Mouse (Mus musculus) G1E-ER4 (cell line): ENCODE results near the gene Kcnd2. TPM values are rescaled to one million over a fixed set of nuclear protein-coding genes. Genes with fewer than 3 reads are reported as not detected.

Source experiments
- GATA1 ChIP-seq: IDR thresholded peaks from one replicate; pipeline ENCODE4 v1.8.0; 2012; ENCODE audit warnings: low read length, inconsistent platforms
- polyA plus RNA-seq: library from polyadenylated mRNA; stranded (reverse); fragments of >175 nt; gene quantifications from 2 replicates; pipeline ENCODE4 v1.2.3, GENCODE M21; 2012

Kcnd2 gene
- polyA plus RNA-seq, 1 experiment, result not detected

DNA sequence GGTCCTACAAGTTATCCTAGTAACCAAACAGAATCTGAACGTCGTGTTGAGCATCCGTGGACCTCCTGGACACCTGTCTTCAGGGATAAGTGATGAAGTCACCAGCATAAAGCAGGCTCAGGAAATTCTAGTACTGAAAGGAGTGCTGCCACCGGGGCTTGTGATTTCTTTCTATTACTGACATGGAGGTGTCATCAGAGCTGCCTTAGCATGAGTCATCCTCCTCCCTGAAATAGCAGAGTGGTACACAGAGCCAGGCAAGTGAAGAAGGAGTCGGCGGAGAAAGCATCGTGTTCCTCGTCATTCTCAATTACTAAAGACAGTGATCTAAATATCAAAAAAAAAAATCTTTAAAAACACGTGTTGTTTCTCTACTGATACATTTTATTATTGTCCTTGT is 336.2 kb downstream of the Kcnd2 start:
- TF ChIP-seq GATA1, result no peak

DNA sequence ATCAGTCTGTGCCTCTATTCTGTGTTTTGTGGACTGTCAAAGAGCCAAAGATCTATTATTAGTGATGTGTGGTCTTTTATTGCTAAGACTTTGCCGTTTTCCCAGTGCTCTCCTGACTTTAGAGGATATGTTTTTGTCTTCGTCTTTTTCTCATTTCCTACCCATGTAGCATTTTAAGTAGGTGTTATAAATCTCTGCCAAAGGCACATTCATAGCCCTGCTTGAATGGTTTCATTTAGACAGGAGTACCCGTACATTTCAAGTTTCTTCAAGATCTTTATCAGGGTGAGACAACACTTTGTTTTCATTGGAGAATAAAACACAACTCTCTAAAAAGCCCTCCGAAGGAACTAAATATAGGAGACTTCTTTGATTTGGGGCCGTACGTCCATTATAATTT is 355.7 kb downstream of the Kcnd2 start:
- no peak for TF ChIP-seq GATA1

DNA sequence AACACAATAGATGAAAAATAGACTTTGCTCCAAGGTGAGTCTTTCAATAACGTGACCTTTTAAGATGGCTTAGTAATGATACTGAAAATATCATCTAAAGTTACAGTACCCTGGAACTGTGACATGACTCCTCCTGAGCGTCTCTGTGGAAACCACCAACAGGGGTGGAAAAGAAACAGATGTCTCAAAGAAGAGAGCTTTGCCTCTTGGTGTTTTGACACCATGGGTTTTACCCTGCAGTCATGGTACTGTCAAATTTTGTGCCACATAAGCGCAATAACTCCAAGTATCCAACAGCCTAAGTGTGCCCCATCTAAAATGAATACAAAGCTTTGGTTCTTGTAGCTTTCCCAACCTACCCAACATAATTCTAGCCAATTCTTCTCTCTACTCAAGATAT is 374.9 kb downstream of the Kcnd2 start:
- no peak for TF ChIP-seq GATA1

DNA sequence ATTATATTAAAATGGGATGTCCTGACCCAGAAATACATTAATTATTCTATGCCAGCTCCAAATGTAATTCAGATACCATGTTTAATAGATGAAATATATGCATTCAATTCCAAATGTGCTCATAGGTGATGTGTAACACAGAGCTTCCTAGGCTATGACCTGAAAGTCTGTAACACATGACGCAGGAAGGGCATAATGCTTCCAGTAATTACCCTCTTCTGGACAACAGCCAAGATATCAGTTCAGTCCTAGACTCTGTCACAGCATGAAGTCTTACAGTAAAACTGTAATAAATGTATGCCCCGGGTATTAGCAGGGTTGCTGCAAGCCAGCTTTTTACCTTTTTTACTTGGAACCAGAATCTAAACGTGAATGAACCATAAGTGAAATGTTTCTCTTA is 382.1 kb downstream of the Kcnd2 start:
- TF ChIP-seq GATA1, result no peak

DNA sequence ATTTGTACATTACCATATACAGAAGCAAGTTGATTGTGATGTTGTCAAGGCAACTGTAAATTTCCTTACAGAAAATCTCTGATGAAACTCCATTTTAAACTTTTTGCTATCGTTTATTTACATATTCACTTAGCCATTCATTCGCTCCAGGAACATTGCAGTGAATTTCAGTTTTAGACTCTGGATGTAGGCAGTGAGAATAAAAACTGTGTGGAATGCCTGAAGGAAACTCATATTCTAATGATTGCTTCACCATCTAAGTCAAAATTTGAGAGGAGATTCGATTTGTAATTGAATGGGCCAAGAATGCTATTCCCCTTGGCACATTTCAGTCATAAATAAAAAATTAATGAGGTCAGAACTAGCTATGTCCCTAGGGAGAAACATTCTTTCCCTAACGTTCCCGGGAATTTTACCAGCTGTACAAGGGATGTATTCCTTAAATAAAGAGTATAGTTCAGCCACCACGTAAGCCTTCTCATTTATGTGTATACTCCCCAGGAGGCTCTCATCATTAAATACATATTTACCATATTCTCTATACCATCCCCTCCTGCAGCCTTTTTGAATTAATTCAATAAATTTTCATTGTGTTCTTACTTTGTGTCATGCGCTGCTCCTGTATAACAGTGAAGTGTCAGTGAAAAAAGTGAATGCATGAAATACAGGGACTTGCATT is 394.2 kb downstream of the Kcnd2 start:
- no peak for TF ChIP-seq GATA1

DNA sequence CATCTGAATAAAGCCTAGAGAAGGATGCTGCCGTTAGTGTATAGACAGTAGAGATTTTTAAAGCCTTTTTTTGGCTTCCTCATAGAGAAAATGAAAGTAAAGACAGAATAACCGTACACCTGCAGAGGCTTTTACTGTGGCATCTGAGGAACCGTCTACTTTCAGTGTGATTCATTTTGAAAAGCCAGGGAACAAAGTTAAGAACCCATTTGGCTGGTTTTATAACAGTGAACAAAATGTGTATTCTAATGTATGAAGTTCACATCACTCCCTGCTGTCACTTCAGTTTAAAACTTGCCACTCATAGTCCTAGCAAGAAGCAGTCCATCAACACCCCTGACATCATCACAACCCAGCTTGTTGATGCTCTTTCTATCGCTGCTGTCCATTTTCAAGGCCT is 414.7 kb downstream of the Kcnd2 start:
- TF ChIP-seq GATA1, result no peak

DNA sequence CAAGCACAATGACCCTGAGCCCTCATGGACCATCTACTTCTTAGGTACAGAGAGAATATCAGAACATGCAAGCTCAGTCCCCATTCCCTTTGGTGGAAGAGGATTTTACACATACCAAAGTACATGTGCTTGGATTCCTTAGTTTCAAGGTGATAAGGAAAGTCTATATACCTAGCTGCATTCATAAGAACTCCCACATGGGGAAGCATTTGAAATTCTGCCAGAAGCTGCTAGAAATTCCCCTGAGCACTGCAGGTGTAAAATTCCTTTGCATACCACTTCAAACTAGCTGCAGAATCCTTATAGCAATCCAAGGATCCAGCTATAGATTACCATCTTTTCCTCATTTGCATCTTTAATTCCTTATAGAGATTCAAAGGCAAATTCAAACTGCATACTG is 440.4 kb downstream of the Kcnd2 start:
- no peak for TF ChIP-seq GATA1

DNA sequence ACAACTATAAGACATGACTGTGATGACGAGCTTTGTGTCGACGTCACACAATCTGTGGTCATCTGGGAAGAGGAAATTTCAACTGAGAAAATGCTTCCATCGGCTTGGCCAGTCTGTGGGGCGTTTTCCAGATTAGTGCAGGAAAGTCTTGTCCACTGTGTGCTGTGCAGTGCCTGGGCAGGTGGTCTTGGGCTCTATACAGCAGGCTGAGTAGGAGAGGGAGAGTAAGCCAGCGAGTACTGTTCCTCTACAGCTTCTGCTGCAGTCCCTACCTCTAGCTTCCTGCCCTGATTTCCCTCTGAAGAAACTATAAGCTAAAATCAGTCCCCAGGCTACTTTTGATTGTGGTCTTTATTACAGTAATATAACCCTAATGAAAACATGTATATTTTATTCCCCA is 448.8 kb downstream of the Kcnd2 start:
- TF ChIP-seq GATA1, result no peak

DNA sequence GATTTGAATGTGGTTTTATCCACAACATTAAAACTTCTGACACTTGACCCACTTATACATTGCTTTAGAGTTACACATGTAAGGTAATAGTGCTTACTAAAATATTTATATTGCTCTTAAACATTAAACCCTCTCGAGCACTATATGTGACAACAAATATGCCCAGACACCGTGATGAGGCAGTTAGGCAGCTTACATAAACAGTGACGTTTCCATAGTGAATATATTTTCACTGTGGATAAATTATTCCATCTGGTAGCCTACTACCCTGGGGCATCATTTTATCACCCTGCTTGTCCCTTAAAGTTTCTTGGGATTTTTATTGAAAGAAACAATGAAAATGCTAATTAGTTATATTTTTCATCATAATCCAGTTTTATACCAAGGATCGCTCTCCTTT is 449.3 kb downstream of the Kcnd2 start:
- no peak for TF ChIP-seq GATA1

DNA sequence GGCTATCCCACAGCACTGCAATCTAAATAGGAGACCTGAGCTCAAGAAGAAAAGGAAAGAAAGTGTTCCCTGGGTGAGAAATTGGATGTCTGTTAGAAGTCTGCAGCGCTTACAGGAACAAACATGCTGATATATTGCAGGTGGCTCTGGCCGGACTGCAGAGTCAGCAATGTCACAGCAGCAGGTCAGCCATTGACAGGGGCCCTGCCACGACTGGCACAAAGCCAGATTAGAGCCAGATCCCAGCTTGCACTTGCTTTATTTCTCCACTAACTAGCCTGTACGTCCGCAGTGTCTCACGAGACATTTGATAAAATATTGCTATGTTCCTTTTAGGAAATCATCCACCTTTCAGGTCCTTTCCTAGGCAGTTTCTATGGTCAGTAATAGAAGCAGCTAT is 468.9 kb downstream of the Kcnd2 start:
- TF ChIP-seq GATA1, result no peak

DNA sequence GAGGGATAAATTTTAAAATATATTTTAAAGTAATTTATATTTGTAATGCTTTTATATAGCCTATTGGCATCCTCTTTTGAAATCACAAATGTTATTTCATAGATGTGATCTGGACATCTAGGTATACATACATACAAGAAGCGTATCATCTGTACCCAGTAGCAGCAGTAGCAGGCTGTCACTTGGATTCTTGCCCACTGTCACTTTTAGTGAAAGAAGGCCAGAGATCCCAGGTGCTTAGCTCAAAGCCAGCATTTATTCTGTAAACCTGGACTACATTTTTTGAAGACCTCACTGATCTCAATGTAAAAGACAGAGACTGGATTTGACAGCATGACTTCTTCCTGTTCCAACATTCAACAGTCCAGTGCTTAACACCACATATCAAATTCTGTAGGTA is 471.1 kb downstream of the Kcnd2 start:
- no peak for TF ChIP-seq GATA1

DNA sequence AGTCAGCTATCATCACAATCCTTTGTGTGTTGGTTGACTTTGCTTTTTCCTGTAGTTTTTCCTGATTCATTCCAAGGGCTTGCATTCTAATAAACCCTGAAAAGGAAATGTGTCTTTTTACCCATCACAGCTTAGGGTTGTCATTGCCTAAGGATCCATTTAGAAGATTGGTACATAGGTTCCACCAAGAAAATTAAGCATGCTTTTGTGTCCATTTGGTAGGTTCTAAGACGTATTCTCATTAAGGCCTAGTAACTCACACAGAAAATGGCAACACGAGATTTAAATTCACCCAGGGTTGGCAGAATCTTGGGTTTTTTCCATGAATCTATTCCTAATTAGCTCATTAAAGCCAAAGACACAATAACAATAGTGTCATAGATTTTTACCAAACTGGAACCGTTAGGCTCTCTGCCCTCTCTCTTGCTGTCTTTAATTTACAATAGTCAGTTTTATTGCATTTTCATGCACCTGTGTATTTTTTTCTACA is 477.6 kb downstream of the Kcnd2 start:
- no peak for TF ChIP-seq GATA1

DNA sequence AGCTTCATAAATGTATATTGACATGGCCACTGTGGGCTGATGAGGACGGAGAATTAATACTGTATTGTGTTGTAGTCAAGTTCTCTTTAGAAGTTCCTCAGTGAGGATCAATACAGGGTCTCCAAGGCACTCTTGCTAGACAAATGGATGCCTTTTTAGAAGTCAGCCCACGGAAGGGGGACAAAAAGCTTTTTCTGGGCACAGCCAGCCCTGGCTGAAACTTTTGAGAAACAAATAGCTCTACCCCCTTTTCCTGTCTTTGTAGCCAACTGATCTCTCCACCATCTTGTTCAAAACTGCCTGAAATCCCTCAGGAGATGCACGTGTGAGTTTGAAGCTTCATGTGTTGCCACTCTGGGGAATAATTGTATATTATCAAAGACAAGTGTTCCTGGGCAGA is 482.3 kb downstream of the Kcnd2 start:
- no peak for TF ChIP-seq GATA1

DNA sequence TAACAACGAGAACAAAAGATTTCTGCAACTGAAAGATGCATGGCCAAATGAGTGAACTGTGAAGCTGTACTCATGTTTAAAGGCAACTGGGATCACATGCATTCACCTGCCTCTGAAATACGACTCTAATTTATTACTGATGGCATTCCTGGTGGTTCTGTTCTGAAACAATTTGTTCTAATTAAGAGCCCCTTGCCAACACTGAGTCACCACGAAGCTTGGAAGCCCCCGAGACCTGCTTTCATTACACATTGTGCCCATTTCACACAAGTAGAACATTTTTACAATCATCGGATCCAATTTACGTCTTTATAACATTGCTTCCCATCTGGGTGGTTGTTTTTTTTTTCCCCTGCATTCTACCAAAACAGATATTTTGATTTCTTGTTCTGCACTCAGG is 485.8 kb downstream of the Kcnd2 start:
- TF ChIP-seq GATA1, result no peak

DNA sequence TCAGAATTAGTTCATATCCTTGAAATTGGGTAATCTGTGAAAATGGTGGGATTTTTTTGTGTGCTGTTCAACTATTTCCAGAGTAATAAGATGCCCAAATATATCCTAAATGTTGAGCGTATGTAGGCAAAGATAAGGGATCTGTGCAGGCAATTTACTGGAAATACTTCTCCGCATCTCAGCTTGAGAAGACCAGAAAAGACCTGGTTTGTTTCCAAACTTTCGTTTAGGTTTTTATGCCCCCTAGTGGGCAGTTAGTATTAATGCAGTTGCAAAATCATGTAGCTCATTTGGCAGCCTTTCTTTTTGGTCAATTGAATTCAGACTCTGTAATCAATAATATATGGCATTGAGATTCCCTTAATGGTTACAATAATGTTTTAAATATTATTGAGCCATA is 493.9 kb downstream of the Kcnd2 start:
- TF ChIP-seq GATA1, result no peak

DNA sequence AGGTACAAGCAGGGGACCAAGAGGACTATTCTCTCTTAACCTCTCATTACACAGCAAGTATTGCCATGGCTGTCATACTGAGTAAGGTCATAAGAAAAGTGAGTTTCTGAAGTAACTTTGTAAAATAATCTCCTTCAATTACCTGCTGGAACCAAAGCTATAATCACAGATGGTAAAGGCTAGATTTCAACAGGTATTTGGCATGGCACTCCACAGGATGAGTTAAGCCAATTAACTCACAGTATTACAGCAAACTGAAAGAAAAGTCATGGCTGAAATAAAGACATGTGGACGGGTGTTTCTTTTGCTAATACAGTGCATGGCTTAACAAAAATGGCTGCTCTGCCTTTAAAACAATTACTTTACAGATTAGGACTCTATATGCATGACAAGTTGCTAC is 503.8 kb downstream of the Kcnd2 start:
- TF ChIP-seq GATA1, result no peak

DNA sequence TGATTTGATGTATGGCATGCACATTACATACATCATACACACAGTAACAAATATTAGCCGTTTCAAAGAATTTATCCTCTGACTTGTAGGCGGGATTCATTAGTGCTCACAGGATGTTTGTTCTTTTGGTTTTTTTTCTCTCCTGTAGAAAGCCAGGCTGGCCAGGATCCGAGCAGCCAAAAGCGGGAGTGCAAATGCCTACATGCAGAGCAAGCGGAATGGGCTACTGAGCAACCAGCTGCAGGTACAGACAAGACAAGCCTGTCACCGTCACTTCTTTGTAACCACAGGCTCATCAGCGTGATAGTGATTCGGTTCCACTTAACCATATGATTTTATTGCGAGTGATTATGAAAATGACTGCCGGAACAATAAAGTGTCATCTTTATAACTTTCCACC is 506.9 kb downstream of the Kcnd2 start:
- no peak for TF ChIP-seq GATA1

DNA sequence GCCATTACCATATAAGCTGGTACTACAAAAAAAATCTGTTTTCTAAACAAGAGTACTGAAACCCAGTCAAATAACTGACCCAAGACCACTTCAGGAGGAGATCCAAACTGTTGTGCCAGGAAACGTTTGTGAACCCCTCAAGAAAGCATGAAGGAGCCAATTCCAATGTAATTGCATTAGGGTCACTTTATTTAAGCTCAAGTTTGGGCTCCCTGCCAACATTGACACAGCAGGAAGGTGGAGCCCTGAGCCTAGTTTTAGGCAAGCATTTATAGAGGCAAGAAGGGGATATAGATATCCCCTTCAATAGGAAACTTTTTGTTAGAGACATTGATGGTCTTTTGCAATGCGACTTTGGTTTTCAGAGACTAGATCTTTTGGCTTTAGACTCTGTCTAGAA is 525.3 kb downstream of the Kcnd2 start:
- TF ChIP-seq GATA1, result no peak
